Mouse (Mus musculus) thymus, postnatal 4 days (tissue): ENCODE data around the gene Slbp.

ENCODE experiments used
- DNase-seq: peaks from one replicate; pipeline ENCODE4 v3.0.0; 2021

The Slbp gene

GRCm38 (mm10) chr5:33651921-33652782 lies at the start of gene Slbp:
Slbp (minus strand) TSS chr5:33652574.
- peak; percentile 95 for DNase-seq

- no peak for DNase-seq
Measured at GRCm38 (mm10) chr5:33701832-33702231, 49.5 kb upstream of the Slbp start.

- DNase-seq = no peak
Measured at GRCm38 (mm10) chr5:33700010-33700409, 47.6 kb upstream of the Slbp start.

DNA sequence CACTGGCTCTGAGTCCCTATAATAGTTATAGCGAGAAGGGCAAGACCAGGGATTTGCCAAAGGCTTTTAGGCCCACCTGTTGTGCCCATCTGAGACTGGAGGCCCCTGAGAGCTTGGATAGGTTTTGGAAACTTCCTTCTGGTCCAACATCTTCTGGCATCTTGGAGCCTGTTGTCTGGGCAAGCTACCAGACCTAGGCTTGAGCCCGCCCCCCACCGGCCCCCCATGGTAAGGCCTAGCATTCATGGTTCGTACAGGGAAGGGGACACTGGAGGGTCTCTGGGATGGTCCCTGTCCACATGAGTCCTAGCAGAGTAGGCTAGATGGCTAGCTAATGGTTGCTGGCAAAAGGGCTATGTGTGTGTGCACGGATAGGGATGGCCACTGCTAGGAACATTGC lies 46.3 kb upstream of the Slbp start:
- DNase-seq = no peak

DNA sequence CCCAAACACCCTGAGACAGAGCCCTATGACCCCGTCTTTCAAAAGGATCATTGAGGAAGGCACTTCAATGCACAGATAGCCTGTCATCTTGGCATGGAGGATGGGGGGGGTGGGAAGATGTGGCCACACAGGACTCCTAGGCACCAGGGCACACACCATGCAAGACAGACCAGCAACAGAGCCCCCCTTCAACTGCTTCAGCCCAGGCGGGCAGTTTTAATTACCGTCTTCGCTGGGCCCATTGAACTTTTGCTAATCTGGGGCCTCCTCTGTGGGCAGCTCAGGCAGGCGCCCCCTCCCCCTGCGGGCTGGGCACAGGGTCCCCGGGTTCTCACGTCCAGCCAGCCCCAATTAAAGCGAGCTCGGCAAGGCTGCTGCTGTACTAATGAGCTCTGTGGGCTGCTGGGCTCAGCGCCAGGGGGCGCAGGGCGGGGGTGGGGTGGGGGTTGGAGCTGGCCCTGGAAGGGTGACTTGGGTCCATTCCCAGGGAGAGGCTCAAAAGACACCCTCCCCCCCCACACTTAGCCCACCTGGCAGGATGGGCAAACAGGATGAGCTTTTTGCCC lies 45.7 kb upstream of the Slbp start:
- DNase-seq = no peak

- DNase-seq = no peak
Measured at GRCm38 (mm10) chr5:33697534-33697933, 45.2 kb upstream of the Slbp start.

- no peak for DNase-seq
Measured at GRCm38 (mm10) chr5:33696430-33696829, 44.1 kb upstream of the Slbp start.

- no peak for DNase-seq
Measured at GRCm38 (mm10) chr5:33695718-33696121, 43.3 kb upstream of the Slbp start.

- DNase-seq = peak; percentile 38
Measured at GRCm38 (mm10) chr5:33694848-33695717, 42.7 kb upstream of the Slbp start.

DNA sequence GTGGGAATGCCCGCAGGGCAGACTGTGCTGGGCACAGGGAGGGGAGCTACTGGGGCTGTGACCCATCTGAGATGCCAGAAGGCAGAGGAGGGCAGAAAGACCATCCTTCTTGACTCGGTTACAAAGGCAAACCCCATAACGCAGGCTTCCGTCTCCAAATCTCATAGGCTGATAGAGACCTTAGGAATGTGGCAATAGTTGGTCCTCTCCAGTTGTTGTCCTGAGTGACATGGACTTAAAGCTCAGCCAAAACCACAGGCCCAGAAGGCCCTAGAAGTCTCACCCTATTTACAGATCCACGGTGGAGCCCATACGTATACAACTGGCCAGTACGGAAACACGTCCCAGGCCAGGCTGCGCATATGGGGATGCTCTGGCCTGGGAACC lies 42.1 kb upstream of the Slbp start:
- DNase-seq = no peak

DNA sequence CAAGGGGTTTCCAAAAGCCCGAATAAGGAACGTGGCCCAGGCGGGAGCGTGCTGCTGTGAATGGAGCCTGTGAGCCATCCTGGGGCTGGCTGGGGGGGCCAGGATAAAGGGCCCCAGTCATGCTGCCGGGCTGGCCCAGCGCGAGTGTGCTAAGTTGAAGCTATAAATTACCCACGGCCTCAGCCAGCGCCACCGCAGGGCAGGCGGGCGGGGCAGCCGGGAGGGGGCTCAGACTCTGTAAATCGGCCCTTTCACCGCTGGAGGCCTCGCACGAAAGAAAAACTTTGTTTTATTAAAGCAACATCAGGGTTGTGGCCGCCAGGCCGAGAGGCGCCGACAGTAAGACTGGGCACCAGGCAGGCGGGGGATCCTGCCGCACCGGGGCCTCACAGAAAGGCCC lies 40.0 kb upstream of the Slbp start:
- peak; percentile 31 for DNase-seq

- no peak for DNase-seq
Measured at GRCm38 (mm10) chr5:33689852-33690645, 37.7 kb upstream of the Slbp start.

GRCm38 (mm10) chr5:33689221-33689844 lies 37.0 kb upstream of the Slbp start:
- no peak for DNase-seq

DNA sequence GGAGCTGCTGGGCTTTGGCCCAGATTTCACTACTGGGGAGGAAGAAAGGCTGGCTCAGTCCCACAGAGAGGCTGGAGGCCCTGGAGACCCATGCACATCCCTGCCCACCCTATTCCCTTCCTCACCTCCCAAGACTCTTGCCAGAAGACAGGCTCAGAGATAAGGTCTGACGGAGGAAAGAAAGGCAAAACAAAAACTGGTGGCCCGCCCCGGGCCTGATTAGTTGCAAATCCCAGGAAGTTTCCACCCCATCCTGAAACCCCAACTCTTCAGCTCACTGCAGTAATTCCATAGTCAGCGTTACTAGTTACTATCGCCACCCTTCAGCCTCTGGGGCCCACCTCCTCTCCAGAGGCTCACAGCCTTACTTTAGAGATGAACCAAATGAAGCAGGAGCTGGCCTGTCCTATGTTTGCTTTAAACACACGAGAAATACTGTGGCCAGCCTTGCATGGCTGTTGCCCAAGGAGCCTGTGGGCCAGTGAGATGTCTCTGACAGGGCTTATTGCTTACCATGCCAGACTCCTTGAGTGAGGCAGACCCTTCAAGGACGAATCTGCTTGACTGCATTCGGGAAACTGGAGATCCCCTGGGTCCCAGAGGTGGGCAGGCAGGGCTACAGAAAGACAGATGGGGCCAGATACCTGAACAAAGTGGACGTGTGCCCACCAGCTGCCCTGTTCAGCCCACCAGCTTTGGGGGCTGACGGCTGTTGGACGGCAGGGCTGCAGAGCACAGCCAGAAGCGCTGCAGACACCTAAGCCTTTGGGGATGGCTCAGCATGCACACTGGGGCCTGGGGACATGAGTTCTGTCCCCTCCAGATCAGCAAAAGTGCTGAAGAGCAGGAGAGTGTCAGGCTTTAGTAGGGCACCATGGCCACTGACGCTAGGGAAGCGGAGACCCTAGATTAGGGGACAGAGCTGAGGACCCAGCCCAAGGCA lies 36.2 kb upstream of the Slbp start:
- DNase-seq = no peak

DNA sequence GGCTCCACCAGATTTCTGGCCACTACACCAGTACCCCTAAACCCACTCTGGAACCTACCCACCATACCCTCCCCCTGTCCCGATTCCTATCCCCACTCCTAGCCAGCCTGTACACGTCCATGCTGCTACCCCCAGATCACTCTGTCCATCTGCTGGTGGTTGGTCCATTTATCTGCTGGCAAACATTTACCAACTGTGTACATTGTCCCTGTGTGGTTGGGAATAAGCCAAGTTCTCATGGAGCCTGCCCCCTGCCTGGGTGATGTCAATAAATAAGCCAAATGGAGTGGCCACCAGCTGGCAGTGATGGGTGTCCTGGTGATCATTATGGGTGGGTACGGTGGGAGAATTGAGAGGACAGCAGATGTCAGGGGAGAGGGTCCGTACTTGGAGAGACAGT lies 34.8 kb upstream of the Slbp start:
- no peak for DNase-seq

DNA sequence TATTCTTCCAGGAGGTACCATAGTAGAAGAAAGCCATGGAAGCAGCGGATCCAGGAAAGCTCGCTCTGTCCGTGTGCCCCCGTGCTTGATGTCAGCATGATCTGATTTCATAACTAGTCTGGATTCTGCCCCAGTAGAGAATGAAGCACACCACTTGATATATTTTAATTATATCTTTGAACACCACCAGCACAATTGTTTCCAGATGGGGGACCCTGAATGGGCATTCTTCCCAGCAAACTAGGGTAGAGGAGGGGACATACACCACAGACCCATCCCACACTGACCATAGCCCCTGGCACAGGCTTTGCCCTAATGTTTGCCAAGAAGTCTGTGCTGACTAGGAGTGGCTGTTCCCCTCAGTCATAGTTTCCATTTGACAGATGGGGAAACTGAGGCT lies 32.6 kb upstream of the Slbp start:
- DNase-seq = no peak

DNA sequence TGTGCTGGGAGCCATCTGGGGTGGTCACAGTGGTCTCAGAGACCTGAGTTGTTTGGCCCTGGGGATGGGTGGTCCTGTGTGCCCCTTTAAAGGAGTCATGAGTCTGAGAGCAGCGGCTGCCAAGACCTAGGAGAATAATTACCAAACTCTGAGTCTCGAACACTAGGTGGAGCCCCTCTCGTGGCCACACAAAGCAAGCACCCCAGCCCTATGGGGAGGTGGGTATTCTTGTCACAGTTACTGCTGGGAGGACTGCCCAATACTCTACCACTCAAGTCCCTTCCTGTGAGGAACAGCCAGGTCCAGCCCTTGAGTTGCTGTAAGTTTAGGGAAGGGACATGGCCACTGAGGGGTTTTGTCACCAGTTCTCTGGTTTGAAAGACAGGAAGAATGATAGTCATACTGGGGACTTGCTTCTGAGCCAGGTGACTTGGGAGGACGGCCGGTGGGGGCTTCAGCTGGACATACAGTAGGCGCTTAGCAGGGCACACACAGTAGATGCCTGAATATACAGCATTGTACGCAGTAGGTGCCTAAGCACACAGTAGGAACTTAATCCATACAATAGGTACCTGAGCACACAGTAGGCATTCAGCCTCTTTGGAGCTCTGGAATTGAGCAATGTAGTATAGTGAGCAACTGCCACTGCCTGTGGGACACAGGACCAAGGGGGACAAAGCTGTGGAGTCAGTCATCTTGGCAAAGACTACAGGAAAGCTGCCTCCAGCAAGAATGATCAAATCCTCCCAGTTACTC lies 31.7 kb upstream of the Slbp start:
- peak; percentile 51 for DNase-seq

DNA sequence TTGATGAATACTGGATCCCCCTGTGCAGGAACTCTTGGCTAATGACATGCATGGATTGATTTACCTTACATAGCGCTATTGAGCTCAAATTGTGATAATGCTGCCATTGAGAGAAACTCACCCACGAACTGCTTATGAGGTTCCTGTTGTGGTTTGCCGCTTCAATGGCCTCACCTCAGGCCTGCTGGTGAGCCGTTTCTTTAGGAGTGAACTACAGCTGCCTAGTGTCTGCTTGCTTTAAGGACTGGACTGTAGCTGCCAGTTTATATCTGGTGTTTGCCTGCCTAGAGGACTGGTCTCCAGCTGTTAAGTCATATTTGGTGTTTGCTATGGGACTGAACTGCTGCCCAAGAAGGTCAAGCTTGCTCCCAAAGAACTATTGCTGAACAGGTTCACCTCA lies 30.6 kb upstream of the Slbp start:
- no peak for DNase-seq

DNA sequence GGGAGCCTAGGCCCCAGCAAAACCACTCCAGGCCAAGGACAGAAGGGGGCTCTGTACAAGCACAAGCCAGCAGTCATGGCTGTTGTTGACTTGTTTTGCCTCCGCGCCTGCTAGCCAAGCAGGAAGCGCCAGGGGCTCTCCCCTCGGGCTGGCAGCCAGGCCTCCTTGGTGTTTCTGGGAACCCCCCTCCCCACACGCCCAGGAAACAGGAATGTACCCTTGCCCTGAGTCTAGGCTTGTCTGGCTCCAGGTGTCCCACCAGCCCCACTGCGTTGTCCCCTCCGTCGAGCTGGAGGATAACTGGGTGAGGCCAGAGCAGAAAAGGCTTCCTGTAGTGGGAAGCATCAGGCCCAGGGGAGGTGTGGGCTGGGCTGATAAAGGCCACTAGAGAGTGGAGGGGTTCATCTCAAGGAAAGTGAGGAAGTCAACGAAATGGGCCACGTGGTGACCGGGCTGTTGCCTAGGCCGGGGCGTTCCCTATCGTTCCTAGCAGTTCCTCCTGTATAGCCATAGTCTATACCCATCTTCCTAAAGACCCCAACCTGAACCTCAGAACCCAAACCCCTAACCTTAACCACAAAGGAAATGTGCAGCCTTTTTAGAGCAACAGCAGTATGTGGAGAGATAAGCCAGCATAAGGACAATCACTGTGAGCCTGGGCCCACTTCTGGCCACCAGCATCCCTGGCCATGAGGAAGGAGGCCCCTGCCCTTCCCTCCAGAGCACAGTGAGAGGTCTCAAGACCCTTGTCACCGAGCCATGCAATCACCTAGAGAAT lies 29.4 kb upstream of the Slbp start:
- DNase-seq = no peak

- DNase-seq = no peak
Measured at GRCm38 (mm10) chr5:33681044-33681443, 28.7 kb upstream of the Slbp start.
